Mouse (Mus musculus): ENCODE measurements at regions not wholly inside any gene's neighbourhood (a gene's known extent, or its start where the extent isn't known, plus 50 kb on each side); places are given as distances from the start of the nearest gene placed in this dataset.

DNA sequence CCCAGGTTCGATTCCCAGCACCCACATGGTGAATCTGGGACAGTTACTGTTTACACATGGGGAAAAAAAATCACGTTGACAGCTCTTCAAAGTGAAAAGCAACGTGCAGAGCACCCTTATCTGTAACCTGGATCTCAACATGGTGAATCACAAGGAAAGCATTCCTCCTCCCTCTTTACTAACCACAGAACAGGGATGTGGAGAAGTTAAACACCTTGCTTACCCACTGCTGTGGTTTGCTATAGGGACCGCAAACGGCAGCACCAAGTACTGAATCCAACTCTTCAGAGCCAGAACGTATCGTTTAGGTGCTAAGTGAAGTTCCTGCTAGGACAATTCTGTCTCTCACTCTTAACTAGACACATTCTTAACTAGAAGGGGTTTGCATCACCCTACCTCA lies 210.0 kb downstream of the Sptssa start:
- Histone ChIP-seq H3K79me2 (ENCODE audit: control insufficient read depth, insufficient read depth) (no peaks in the 10 kb centered on the region), H3K79me3 (ENCODE audit: low read depth) (no peaks in the 10 kb centered on the region), H3K27me3 (ENCODE audit: control insufficient read depth, insufficient read depth, insufficient read length) (no peaks in the 10 kb centered on the region), H3K4me3 (ENCODE audit: insufficient read depth, poor library complexity, severe bottlenecking) (no peak overlapping the region), H3ac (ENCODE audit: control insufficient read depth, insufficient read length, low read depth) (no peak overlapping the region), H3K36me3 (ENCODE audit: control insufficient read depth, insufficient read depth) (no peaks in the 10 kb centered on the region)
- TF ChIP-seq CEBPB (IDR thresholded peaks at IDR 0.05; ENCODE audit: low read depth) (no peak), MYOG (IDR thresholded peaks at IDR 0.05; ENCODE audit: control insufficient read depth, extremely low read depth, insufficient read length) (no peak), CTCF (IDR thresholded peaks at IDR 0.05; ENCODE audit: control insufficient read depth, insufficient read depth, insufficient read length) (no peak), MAX (IDR thresholded peaks at IDR 0.05) (no peak), FOSL1 (IDR thresholded peaks at IDR 0.05; ENCODE audit: insufficient read depth, low read length, poor library complexity, severe bottlenecking) (no peak), USF1 (IDR thresholded peaks at IDR 0.05; ENCODE audit: low read depth) (no peak), MYOD1 (IDR thresholded peaks at IDR 0.05; ENCODE audit: control insufficient read depth, insufficient read length, low read depth) (no peak)

DNA sequence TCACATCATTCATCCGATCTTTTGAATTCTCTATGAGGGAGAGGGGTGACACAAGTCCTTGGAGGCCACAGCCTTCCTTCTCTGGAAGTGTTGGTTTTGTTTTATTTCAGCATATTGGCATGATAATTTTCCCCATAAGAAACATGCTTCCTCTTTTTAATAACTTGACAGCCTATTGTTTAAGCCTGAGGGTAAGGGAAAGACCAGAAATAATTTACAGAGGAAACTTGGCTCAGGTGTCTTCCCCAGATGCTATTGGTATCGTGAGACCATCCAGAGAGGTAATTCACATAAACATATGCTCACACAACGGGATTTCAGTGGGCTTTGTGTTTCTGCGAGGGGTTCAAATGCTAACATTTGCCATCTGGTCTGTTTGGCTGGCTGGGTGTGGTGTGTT lies 212.0 kb downstream of the Sptssa start:
- Histone ChIP-seq H3K79me2 (ENCODE audit: control insufficient read depth, insufficient read depth) (no peaks in the 10 kb centered on the region), H3ac (ENCODE audit: control insufficient read depth, insufficient read length, low read depth) (no peak overlapping the region), H3K79me3 (ENCODE audit: low read depth) (no peaks in the 10 kb centered on the region), H3K36me3 (ENCODE audit: control insufficient read depth, insufficient read depth) (no peaks in the 10 kb centered on the region), H3K4me3 (ENCODE audit: insufficient read depth, poor library complexity, severe bottlenecking) (no peak overlapping the region), H3K27me3 (ENCODE audit: control insufficient read depth, insufficient read depth, insufficient read length) (no peaks in the 10 kb centered on the region)
- TF ChIP-seq MAX (IDR thresholded peaks at IDR 0.05) (no peak), CEBPB (IDR thresholded peaks at IDR 0.05; ENCODE audit: low read depth) (no peak), MYOG (IDR thresholded peaks at IDR 0.05; ENCODE audit: control insufficient read depth, extremely low read depth, insufficient read length) (no peak), FOSL1 (IDR thresholded peaks at IDR 0.05; ENCODE audit: insufficient read depth, low read length, poor library complexity, severe bottlenecking) (no peak), MYOD1 (IDR thresholded peaks at IDR 0.05; ENCODE audit: control insufficient read depth, insufficient read length, low read depth) (no peak), USF1 (IDR thresholded peaks at IDR 0.05; ENCODE audit: low read depth) (no peak), CTCF (IDR thresholded peaks at IDR 0.05; ENCODE audit: control insufficient read depth, insufficient read depth, insufficient read length) (no peak)

DNA sequence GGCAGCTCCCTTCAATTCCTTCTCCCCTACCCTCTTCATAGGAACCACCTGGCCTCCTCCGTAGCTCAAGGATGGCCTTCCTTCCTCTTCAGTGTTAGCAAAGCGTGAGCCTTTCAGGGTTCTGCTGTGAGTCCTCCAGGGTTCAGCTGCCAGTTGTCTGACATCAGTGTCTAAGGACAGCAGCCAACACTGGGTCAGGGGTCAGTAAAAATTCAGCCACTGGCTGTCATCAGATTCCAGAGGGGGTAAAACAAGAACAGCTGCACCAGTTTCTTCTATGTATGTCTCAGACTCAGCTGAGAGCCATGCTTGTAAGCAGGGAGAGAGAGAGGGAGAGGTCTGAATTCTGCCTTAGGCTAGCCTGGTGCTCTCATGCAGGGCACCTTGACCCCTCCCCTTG lies 213.1 kb downstream of the Sptssa start:
- no peak overlapping the region for H3K4me3 ChIP-seq (ENCODE audit: insufficient read depth, poor library complexity, severe bottlenecking)
- H3K79me3 ChIP-seq (ENCODE audit: low read depth) = no peaks in the 10 kb centered on the region
- H3K36me3 ChIP-seq (ENCODE audit: control insufficient read depth, insufficient read depth) = no peaks in the 10 kb centered on the region
- no peaks in the 10 kb centered on the region for H3K79me2 ChIP-seq (ENCODE audit: control insufficient read depth, insufficient read depth)
- no peak for TF ChIP-seq MYOD1 (IDR thresholded peaks at IDR 0.05; ENCODE audit: control insufficient read depth, insufficient read length, low read depth)
- no peak for TF ChIP-seq USF1 (IDR thresholded peaks at IDR 0.05; ENCODE audit: low read depth)
- no peak for TF ChIP-seq MAX (IDR thresholded peaks at IDR 0.05)
- TF ChIP-seq CEBPB (IDR thresholded peaks at IDR 0.05; ENCODE audit: low read depth) = no peak
- TF ChIP-seq CTCF (IDR thresholded peaks at IDR 0.05; ENCODE audit: control insufficient read depth, insufficient read depth, insufficient read length) = no peak
- no peak for TF ChIP-seq MYOG (IDR thresholded peaks at IDR 0.05; ENCODE audit: control insufficient read depth, extremely low read depth, insufficient read length)
- TF ChIP-seq FOSL1 (IDR thresholded peaks at IDR 0.05; ENCODE audit: insufficient read depth, low read length, poor library complexity, severe bottlenecking) = no peak
- H3K27me3 ChIP-seq (ENCODE audit: control insufficient read depth, insufficient read depth, insufficient read length) = no peaks in the 10 kb centered on the region
- H3ac ChIP-seq (ENCODE audit: control insufficient read depth, insufficient read length, low read depth) = no peak overlapping the region

GRCm38 (mm10) chr12:54442408-54442807 lies 214.0 kb downstream of the Sptssa start:
- Histone ChIP-seq H3K79me3 (ENCODE audit: low read depth) (no peaks in the 10 kb centered on the region), H3K36me3 (ENCODE audit: control insufficient read depth, insufficient read depth) (no peaks in the 10 kb centered on the region), H3K4me3 (ENCODE audit: insufficient read depth, poor library complexity, severe bottlenecking) (no peak overlapping the region), H3ac (ENCODE audit: control insufficient read depth, insufficient read length, low read depth) (no peak overlapping the region), H3K27me3 (ENCODE audit: control insufficient read depth, insufficient read depth, insufficient read length) (no peaks in the 10 kb centered on the region), H3K79me2 (ENCODE audit: control insufficient read depth, insufficient read depth) (no peaks in the 10 kb centered on the region)
- TF ChIP-seq CEBPB (IDR thresholded peaks at IDR 0.05; ENCODE audit: low read depth) = no peak
- no peak for TF ChIP-seq FOSL1 (IDR thresholded peaks at IDR 0.05; ENCODE audit: insufficient read depth, low read length, poor library complexity, severe bottlenecking)
- no peak for TF ChIP-seq MYOG (IDR thresholded peaks at IDR 0.05; ENCODE audit: control insufficient read depth, extremely low read depth, insufficient read length)
- no peak for TF ChIP-seq CTCF (IDR thresholded peaks at IDR 0.05; ENCODE audit: control insufficient read depth, insufficient read depth, insufficient read length)
- TF ChIP-seq USF1 (IDR thresholded peaks at IDR 0.05; ENCODE audit: low read depth) = no peak

DNA sequence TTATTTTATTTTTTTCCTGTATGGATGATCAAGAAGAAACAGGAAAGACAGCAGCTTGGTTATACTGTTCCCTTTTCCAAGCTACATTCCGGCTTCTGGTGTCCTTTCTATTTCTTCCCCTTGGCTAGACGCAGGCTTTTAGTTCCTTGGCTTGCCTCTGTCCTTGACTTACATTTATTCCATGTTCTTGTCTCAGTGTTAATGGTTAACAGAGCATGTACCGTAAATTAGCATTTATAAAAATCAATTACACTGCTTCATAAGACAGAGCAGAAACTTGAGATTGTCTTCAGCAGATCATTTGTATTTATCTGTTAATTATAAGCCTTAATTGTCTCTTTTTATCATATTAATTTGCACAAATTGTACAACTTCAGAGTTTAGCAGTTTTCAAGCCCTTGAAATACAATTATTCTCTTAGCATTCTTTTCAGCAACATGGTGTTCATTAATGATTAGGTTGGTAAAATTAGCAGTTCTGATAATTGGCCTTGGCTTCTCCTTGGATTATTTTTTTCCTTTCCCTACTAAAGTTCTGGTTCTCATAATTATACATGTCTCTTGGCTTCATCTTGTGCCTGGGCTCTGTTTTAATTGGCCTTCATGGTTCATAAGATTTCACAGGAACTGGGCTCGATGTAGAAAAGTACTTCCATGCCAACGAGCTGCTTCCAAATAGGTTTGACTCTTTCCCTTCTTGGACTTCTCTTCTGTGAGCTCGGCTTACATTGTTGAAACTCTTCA lies 215.4 kb downstream of the Sptssa start:
- no peaks in the 10 kb centered on the region for H3K79me2 ChIP-seq (ENCODE audit: control insufficient read depth, insufficient read depth)
- H3K79me3 ChIP-seq (ENCODE audit: low read depth) = no peaks in the 10 kb centered on the region
- no peaks in the 10 kb centered on the region for H3K36me3 ChIP-seq (ENCODE audit: control insufficient read depth, insufficient read depth)
- no peak for TF ChIP-seq CTCF (IDR thresholded peaks at IDR 0.05; ENCODE audit: control insufficient read depth, insufficient read depth, insufficient read length)
- no peak for TF ChIP-seq USF1 (IDR thresholded peaks at IDR 0.05; ENCODE audit: low read depth)
- no peak for TF ChIP-seq MYOD1 (IDR thresholded peaks at IDR 0.05; ENCODE audit: control insufficient read depth, insufficient read length, low read depth)
- TF ChIP-seq MAX (IDR thresholded peaks at IDR 0.05) = no peak
- TF ChIP-seq CEBPB (IDR thresholded peaks at IDR 0.05; ENCODE audit: low read depth) = no peak
- TF ChIP-seq FOSL1 (IDR thresholded peaks at IDR 0.05; ENCODE audit: insufficient read depth, low read length, poor library complexity, severe bottlenecking) = no peak
- no peak for TF ChIP-seq MYOG (IDR thresholded peaks at IDR 0.05; ENCODE audit: control insufficient read depth, extremely low read depth, insufficient read length)
- H3K27me3 ChIP-seq (ENCODE audit: control insufficient read depth, insufficient read depth, insufficient read length) = no peaks in the 10 kb centered on the region
- no peak overlapping the region for H3ac ChIP-seq (ENCODE audit: control insufficient read depth, insufficient read length, low read depth)
- H3K4me3 ChIP-seq (ENCODE audit: insufficient read depth, poor library complexity, severe bottlenecking) = no peak overlapping the region
